ENCODE assay signal across 11 mouse cellular contexts in genomic region chr7:126275711-126276110, GRCm38 (mm10). TPM values are rescaled to one million over a fixed set of nuclear protein-coding genes. Genes with fewer than 3 reads are reported as not detected.
DNase-seq lines count a peak whose midpoint lies in the region; ATAC-seq and TF ChIP-seq lines count a peak whose summit lies in the region.
"Had no signal": no experiment of that assay in that cellular context is flagged by ENCODE, and none has a peak within 500 bp of the region (broad histone marks: within the 10 kb centered on the region; RNA-seq: fewer than 3 reads in every experiment).

No protein-coding gene starts in this region.

- H3K9me3 ChIP-seq in lung, embryonic 14.5 days (ENCODE audit: low read depth, low read length): no peaks in the 10 kb centered on the region
- H3K9me3 ChIP-seq in forebrain, embryonic 13.5 days (replicated peaks): no peaks in the 10 kb centered on the region
- H3K9me3 ChIP-seq in neural tube, embryonic 15.5 days (replicated peaks): no peaks in the 10 kb centered on the region
- H3K9me3 ChIP-seq: heart, embryonic 12.5 days had no signal

- 0 out of 2 replicates have a peak overlapping the region, but pooled peaks have one; percentile 95 for H3K9ac ChIP-seq in lung, embryonic 14.5 days
- H3K9ac ChIP-seq in forebrain, embryonic 13.5 days: peak overlapping the region; percentile 100
- peak overlapping the region; percentile 99 for H3K9ac ChIP-seq in neural tube, embryonic 15.5 days (replicated peaks)
- H3K9ac ChIP-seq: heart, embryonic 12.5 days had no signal

- no peak for DNase-seq in lung, embryonic 14.5 days
- DNase-seq in lung, postnatal 4 days: no peak
- peak; percentile 83 to 93 for DNase-seq in kidney, postnatal 25 days
- DNase-seq in spleen, postnatal 14 days (ENCODE audit: low spot score in 2 of 2): no peak
- no peak for DNase-seq in testis, postnatal 10 days (ENCODE audit: low spot score)

- TF ChIP-seq CTCF in lung, embryonic 14.5 days (IDR thresholded peaks at IDR 0.05; ENCODE audit: low read depth): no peak

- WGBS in lung, embryonic 14.5 days: 79% methylated on average over 5 of the region's 5 CpGs
- WGBS in forebrain, embryonic 13.5 days: 76% methylated on average over 5 of the region's 5 CpGs
- 80% methylated on average over 5 of the region's 5 CpGs for WGBS in neural tube, embryonic 15.5 days

- H3K4me1 ChIP-seq in lung, embryonic 14.5 days (ENCODE audit: insufficient read depth): peaks cover 14% of the 10 kb centered on the region
- H3K4me1 ChIP-seq in forebrain, embryonic 13.5 days: peaks cover 83% of the 10 kb centered on the region
- H3K4me1 ChIP-seq in neural tube, embryonic 15.5 days: peaks cover 84% of the 10 kb centered on the region

- H3K4me2 ChIP-seq in lung, embryonic 14.5 days: no peak overlapping the region
- H3K4me2 ChIP-seq in forebrain, embryonic 13.5 days: peak overlapping the region; percentile 100
- H3K4me2 ChIP-seq in neural tube, embryonic 15.5 days: peak overlapping the region; percentile 90
- H3K4me2 ChIP-seq: heart, embryonic 12.5 days had no signal

- no peak overlapping the region for H3K27ac ChIP-seq in lung, embryonic 14.5 days (ENCODE audit: low read depth)
- H3K27ac ChIP-seq in forebrain, embryonic 13.5 days: no peak overlapping the region
- H3K27ac ChIP-seq in neural tube, embryonic 15.5 days (replicated peaks): 0 out of 2 replicates have a peak overlapping the region, but pooled peaks have one; percentile 41
- H3K27ac ChIP-seq: macrophage had no signal

- peaks cover 49% of the 10 kb centered on the region for H3K36me3 ChIP-seq in lung, embryonic 14.5 days (ENCODE audit: insufficient read depth)
- H3K36me3 ChIP-seq in forebrain, embryonic 13.5 days (ENCODE audit: poor library complexity, severe bottlenecking): peaks cover 59% of the 10 kb centered on the region
- peaks cover 20% of the 10 kb centered on the region; the same call in 1 of the 2 replicates for H3K36me3 ChIP-seq in neural tube, embryonic 15.5 days

- no peak for ATAC-seq in lung, embryonic 14.5 days (ENCODE audit: insufficient read depth)
- no peak for ATAC-seq in forebrain, embryonic 13.5 days
- no peak for ATAC-seq in neural tube, embryonic 15.5 days (ENCODE audit: low FRiP score)
- ATAC-seq in megakaryocyte, adult 5-6 weeks (ENCODE audit: poor library complexity, severe bottlenecking): no peak

- no peak overlapping the region for H3K4me3 ChIP-seq in lung, embryonic 14.5 days (ENCODE audit: low read depth, low read length)
- H3K4me3 ChIP-seq in forebrain, embryonic 13.5 days: peak overlapping the region; percentile 98
- peak overlapping the region; percentile 95 for H3K4me3 ChIP-seq in neural tube, embryonic 15.5 days (replicated peaks)
- H3K4me3 ChIP-seq: erythroblast, embryonic 14.5 days; heart, embryonic 12.5 days had no signal

- no peaks in the 10 kb centered on the region for H3K27me3 ChIP-seq in lung, embryonic 14.5 days (ENCODE audit: insufficient read depth, low read length)
- no peaks in the 10 kb centered on the region for H3K27me3 ChIP-seq in forebrain, embryonic 13.5 days
- no peaks in the 10 kb centered on the region for H3K27me3 ChIP-seq in neural tube, embryonic 15.5 days (replicated peaks)
- H3K27me3 ChIP-seq: heart, embryonic 12.5 days had no signal

RNA-seq across cellular contexts. Expression of gene Sbk1, which starts 3.3 kb away (rescaled TPM):
- 51.2 and 57.0 TPM in 2 replicates for polyA plus RNA-seq in lung, embryonic 14.5 days (2014; fragmentation: Nextera tagmentation; extraction: Ambion mirVana)
- 212 and 215 TPM in 2 replicates for polyA plus RNA-seq in forebrain, embryonic 13.5 days (2015; fragmentation: Nextera tagmentation; extraction: Ambion mirVana)
- polyA plus RNA-seq in neural tube, embryonic 15.5 days (2015; fragmentation: Nextera tagmentation; extraction: Ambion mirVana): 143 and 182 TPM in 2 replicates
- total RNA-seq in megakaryocyte, adult 5-6 weeks (2015): 4.7 and 5.2 TPM in 2 replicates
- total RNA-seq in megakaryocyte, adult 5-6 weeks (2017): 5.1 and 5.6 TPM in 2 replicates

Comparison
In these comparisons a context has a peak if more than half of its experiments do, and no peak if none do; other contexts are left out.
1. DNase-seq: peak in kidney, postnatal 25 days (2 of 2); none in lung, embryonic 14.5 days (single experiment), lung, postnatal 4 days (0 of 2), spleen, postnatal 14 days (0 of 2) and testis, postnatal 10 days (single experiment).
2. Peak in every context shown above with its lines, with median percentiles within 50 percentile points of each other: H3K9ac ChIP-seq.